Mouse (Mus musculus): Measurements from ENCODE around the gene Pygb. TPM values are rescaled to one million over a fixed set of nuclear protein-coding genes. Genes with fewer than 3 reads are reported as not detected.
A peak's percentile ranks its signal among the peaks of the same experiment; 100 is the strongest.

The Pygb gene
- total and polyA plus RNA-seq, 2 experiments from 2014 or later, result 124 to 281 TPM

- no peaks in the 10 kb centered on the region for H3K4me1 ChIP-seq (ENCODE audit: insufficient read depth, low read length)
- ATAC-seq (ENCODE audit: low FRiP score), result no peak
- WGBS, result 87% methylated on average over 4 of the region's 4 CpGs
- no peaks in the 10 kb centered on the region for H3K9me3 ChIP-seq (ENCODE audit: low read length)
- no peak overlapping the region for H3K9ac ChIP-seq (replicated peaks; ENCODE audit: low read length, poor library complexity, severe bottlenecking)
- H3K27ac ChIP-seq (ENCODE audit: low read depth, low read length), result 0 out of 2 replicates have a peak overlapping the region, but pooled peaks have one; percentile 21
- H3K4me2 ChIP-seq (ENCODE audit: low read depth, low read length, poor library complexity, severe bottlenecking), result no peak overlapping the region
- DNase-seq (ENCODE audit: low spot score), result no peak
- no peak for TF ChIP-seq CTCF (IDR thresholded peaks at IDR 0.05)
- peaks cover 66% of the 10 kb centered on the region for H3K36me3 ChIP-seq (ENCODE audit: insufficient read depth, low read length)
- no peak overlapping the region for H3K4me3 ChIP-seq (ENCODE audit: low read depth, low read length)
- no peaks in the 10 kb centered on the region for H3K27me3 ChIP-seq (ENCODE audit: insufficient read depth, low read length)
These were observed 20.3 kb upstream of the Pygb start for GRCm38 (mm10) chr2:150766083-150766862.

- no peak for TF ChIP-seq CTCF (IDR thresholded peaks at IDR 0.05)
- H3K4me1 ChIP-seq (ENCODE audit: insufficient read depth, low read length), result no peaks in the 10 kb centered on the region
- no peak overlapping the region for H3K9ac ChIP-seq (replicated peaks; ENCODE audit: low read length, poor library complexity, severe bottlenecking)
- peaks cover 60% of the 10 kb centered on the region for H3K36me3 ChIP-seq (ENCODE audit: insufficient read depth, low read length)
- 85% methylated on average over 1 of the region's 1 CpGs for WGBS
- no peak for ATAC-seq (ENCODE audit: low FRiP score)
- no peak overlapping the region for H3K4me2 ChIP-seq (ENCODE audit: low read depth, low read length, poor library complexity, severe bottlenecking)
- no peaks in the 10 kb centered on the region for H3K9me3 ChIP-seq (ENCODE audit: low read length)
- H3K27me3 ChIP-seq (ENCODE audit: insufficient read depth, low read length), result no peaks in the 10 kb centered on the region
- H3K27ac ChIP-seq (ENCODE audit: low read depth, low read length), result no peak overlapping the region
- no peak for DNase-seq (ENCODE audit: low spot score)
- no peak overlapping the region for H3K4me3 ChIP-seq (ENCODE audit: low read depth, low read length)
These were observed 17.9 kb upstream of the Pygb start for GRCm38 (mm10) chr2:150768678-150769077.

DNA sequence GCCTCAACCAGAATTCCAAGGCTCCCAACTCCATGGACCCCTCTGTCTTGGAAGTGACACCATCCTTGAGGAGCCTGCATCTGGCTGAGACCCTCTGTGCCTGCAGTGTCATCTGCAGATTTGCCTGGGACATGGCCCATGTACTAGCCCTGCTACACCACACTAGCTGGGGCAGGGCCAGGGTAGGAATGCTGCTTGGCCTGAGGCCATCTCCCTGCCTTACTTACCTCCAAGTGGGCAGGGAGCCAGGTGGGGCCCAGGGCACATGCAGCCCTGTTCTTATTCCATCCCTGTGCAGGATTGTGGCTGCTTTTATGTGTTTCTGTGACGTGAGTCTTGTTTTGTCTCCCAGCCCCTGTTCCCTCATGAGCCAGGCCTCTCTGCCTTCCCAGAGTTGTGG is 15.8 kb upstream of the Pygb start:
- ATAC-seq (ENCODE audit: low FRiP score) (no peak), DNase-seq (ENCODE audit: low spot score) (peak; percentile 21)
- no peak for TF ChIP-seq CTCF (IDR thresholded peaks at IDR 0.05)
- no peak overlapping the region for H3K4me3 ChIP-seq (ENCODE audit: low read depth, low read length)
- WGBS, result 50% methylated on average over 1 of the region's 1 CpGs
- peaks cover 50% of the 10 kb centered on the region for H3K36me3 ChIP-seq (ENCODE audit: insufficient read depth, low read length)
- no peak overlapping the region for H3K4me2 ChIP-seq (ENCODE audit: low read depth, low read length, poor library complexity, severe bottlenecking)
- no peaks in the 10 kb centered on the region for H3K4me1 ChIP-seq (ENCODE audit: insufficient read depth, low read length)
- no peaks in the 10 kb centered on the region for H3K27me3 ChIP-seq (ENCODE audit: insufficient read depth, low read length)
- H3K9ac ChIP-seq (replicated peaks; ENCODE audit: low read length, poor library complexity, severe bottlenecking), result no peak overlapping the region
- H3K9me3 ChIP-seq (ENCODE audit: low read length), result no peaks in the 10 kb centered on the region
- no peak overlapping the region for H3K27ac ChIP-seq (ENCODE audit: low read depth, low read length)

DNA sequence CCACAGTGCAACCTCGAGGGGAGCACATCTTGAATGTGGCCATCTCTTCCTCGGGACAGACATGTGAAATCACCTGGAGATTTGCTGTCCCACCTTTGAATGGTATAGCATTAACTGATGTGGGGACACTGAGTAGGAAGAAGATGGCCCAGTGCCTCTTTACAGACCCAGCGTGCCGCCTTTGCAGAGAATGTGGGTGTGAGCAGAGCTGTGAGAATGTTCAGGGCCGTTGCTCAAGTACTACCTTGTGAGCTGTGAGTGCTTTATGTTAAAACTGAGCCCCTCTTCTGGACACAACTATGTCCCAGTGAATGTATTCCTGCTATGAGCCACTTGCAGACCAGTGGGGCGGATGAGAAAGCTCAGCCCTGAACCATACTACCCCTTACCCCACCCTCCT is 15.4 kb upstream of the Pygb start:
- no peaks in the 10 kb centered on the region for H3K4me1 ChIP-seq (ENCODE audit: insufficient read depth, low read length)
- H3K27ac ChIP-seq (ENCODE audit: low read depth, low read length), result no peak overlapping the region
- H3K9ac ChIP-seq (replicated peaks; ENCODE audit: low read length, poor library complexity, severe bottlenecking), result no peak overlapping the region
- no peaks in the 10 kb centered on the region for H3K27me3 ChIP-seq (ENCODE audit: insufficient read depth, low read length)
- H3K9me3 ChIP-seq (ENCODE audit: low read length), result no peaks in the 10 kb centered on the region
- H3K36me3 ChIP-seq (ENCODE audit: insufficient read depth, low read length), result peaks cover 46% of the 10 kb centered on the region
- TF ChIP-seq CTCF (IDR thresholded peaks at IDR 0.05), result no peak
- ATAC-seq (ENCODE audit: low FRiP score) (no peak), DNase-seq (ENCODE audit: low spot score) (no peak)
- WGBS, result 88% methylated on average over 6 of the region's 6 CpGs
- no peak overlapping the region for H3K4me2 ChIP-seq (ENCODE audit: low read depth, low read length, poor library complexity, severe bottlenecking)
- H3K4me3 ChIP-seq (ENCODE audit: low read depth, low read length), result no peak overlapping the region

GRCm38 (mm10) chr2:150771996-150772395 is 14.5 kb upstream of the Pygb start:
- Histone ChIP-seq H3K9ac (replicated peaks; ENCODE audit: low read length, poor library complexity, severe bottlenecking) (no peak overlapping the region), H3K27ac (ENCODE audit: low read depth, low read length) (no peak overlapping the region), H3K4me3 (ENCODE audit: low read depth, low read length) (no peak overlapping the region), H3K36me3 (ENCODE audit: insufficient read depth, low read length) (peaks cover 38% of the 10 kb centered on the region), H3K27me3 (ENCODE audit: insufficient read depth, low read length) (no peaks in the 10 kb centered on the region), H3K4me1 (ENCODE audit: insufficient read depth, low read length) (no peaks in the 10 kb centered on the region), H3K9me3 (ENCODE audit: low read length) (no peaks in the 10 kb centered on the region), H3K4me2 (ENCODE audit: low read depth, low read length, poor library complexity, severe bottlenecking) (no peak overlapping the region)
- WGBS, result 81% methylated on average over 8 of the region's 8 CpGs
- DNase-seq (ENCODE audit: low spot score) (no peak), ATAC-seq (ENCODE audit: low FRiP score) (no peak)
- TF ChIP-seq CTCF (IDR thresholded peaks at IDR 0.05), result no peak

DNA sequence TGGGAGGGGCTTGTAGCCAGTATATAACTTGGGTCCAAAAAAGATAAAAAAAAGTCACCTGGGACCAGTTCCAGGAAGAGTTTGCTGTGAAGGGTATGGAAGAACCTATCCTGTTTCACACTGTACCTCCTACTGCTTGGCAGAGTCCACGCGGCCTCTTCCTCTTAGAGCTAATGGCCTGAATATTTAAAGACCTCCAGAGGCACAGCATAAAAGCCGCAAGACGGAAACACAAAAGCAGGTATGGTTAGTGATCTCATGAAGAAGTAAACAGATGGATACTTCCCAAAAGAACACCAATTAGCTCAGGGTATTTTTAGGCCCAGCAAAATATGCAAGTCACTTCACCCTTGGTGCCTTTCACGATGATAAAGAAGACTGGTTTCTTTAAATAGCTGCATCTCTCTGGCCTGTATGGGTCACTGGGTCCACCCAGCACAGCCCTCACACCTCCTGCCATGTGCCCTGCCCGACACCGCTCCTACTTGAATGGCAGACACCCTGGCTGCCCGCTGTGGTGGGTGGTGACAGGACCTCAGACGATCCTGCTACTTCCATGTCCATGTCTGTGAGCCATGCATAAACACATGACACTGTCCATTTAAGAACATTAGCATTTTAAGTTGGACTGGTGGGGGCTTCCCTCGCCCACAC is 13.9 kb upstream of the Pygb start:
- no peak overlapping the region for H3K27ac ChIP-seq (ENCODE audit: low read depth, low read length)
- no peak overlapping the region for H3K4me2 ChIP-seq (ENCODE audit: low read depth, low read length, poor library complexity, severe bottlenecking)
- H3K27me3 ChIP-seq (ENCODE audit: insufficient read depth, low read length), result no peaks in the 10 kb centered on the region
- H3K4me1 ChIP-seq (ENCODE audit: insufficient read depth, low read length), result no peaks in the 10 kb centered on the region
- H3K36me3 ChIP-seq (ENCODE audit: insufficient read depth, low read length), result peaks cover 35% of the 10 kb centered on the region
- no peak overlapping the region for H3K4me3 ChIP-seq (ENCODE audit: low read depth, low read length)
- no peak for TF ChIP-seq CTCF (IDR thresholded peaks at IDR 0.05)
- 65% methylated on average over 10 of the region's 10 CpGs for WGBS
- ATAC-seq (ENCODE audit: low FRiP score), result no peak
- no peaks in the 10 kb centered on the region for H3K9me3 ChIP-seq (ENCODE audit: low read length)
- H3K9ac ChIP-seq (replicated peaks; ENCODE audit: low read length, poor library complexity, severe bottlenecking), result no peak overlapping the region
- DNase-seq (ENCODE audit: low spot score), result no peak

All from midbrain, postnatal 0 days (tissue).